Mouse (Mus musculus) midbrain, postnatal 0 days (tissue): ENCODE measurements around the gene Gm14851. TPM values are rescaled to one million over a fixed set of nuclear protein-coding genes. Genes with fewer than 3 reads are reported as not detected.
"Not testable (repeated sequence)": the region's sequence is repeated elsewhere in the genome, so short reads cannot be mapped to it uniquely, and the experiment has no call there.

Experiments used
- ATAC-seq: fragments of 200-750 bp; cut with Nextera tagmentation; 2 replicates; pipeline ENCODE4 v1.8.0; 2017; ENCODE audit warnings: moderate number of reproducible peaks, mild to moderate bottlenecking, moderate TSS enrichment, moderate library complexity; ENCODE audit not compliant: low FRiP score
- DNase-seq: peaks from one replicate; pipeline ENCODE4 v3.0.0-alpha.2; 2015; ENCODE audit warnings: low spot score
- H3K27ac ChIP-seq: fragments of 300-500 bp; sonication (generic); 2 replicates; pipeline ENCODE4 v1.5.1; 2014; ENCODE audit warnings: low read depth, mild to moderate bottlenecking, low read length, mixed read lengths
- H3K27me3 ChIP-seq: fragments of 300-500 bp; sonication (generic); 2 replicates; pipeline ENCODE4 v1.6.1; 2014; ENCODE audit warnings: low read length, control low read depth, mixed read lengths; ENCODE audit not compliant: insufficient read depth
- H3K36me3 ChIP-seq: fragments of 300-500 bp; sonication (generic); 2 replicates; pipeline ENCODE4 v1.6.1; 2014; ENCODE audit warnings: low read length, control low read depth, mixed read lengths; ENCODE audit not compliant: insufficient read depth
- H3K4me1 ChIP-seq: fragments of 300-500 bp; sonication (generic); 2 replicates; pipeline ENCODE4 v1.6.1; 2014; ENCODE audit warnings: mild to moderate bottlenecking, control low read depth, antibody characterized with exemption, low read length, mixed read lengths; ENCODE audit not compliant: insufficient read depth
- H3K4me2 ChIP-seq: fragments of 300-500 bp; sonication (generic); 2 replicates; pipeline ENCODE4 v1.6.1; 2014; ENCODE audit warnings: low read depth, mild to moderate bottlenecking, low read length, mixed read lengths; ENCODE audit not compliant: poor library complexity, severe bottlenecking
- H3K4me3 ChIP-seq: fragments of 300-500 bp; sonication (generic); 2 replicates; pipeline ENCODE4 v1.5.1; 2014; ENCODE audit warnings: low read depth, mild to moderate bottlenecking, low read length, moderate library complexity
- H3K9ac ChIP-seq: fragments of 300-500 bp; sonication (generic); replicated peaks from 2 replicates; pipeline ENCODE4 v1.6.1; 2014; ENCODE audit warnings: mild to moderate bottlenecking, low read length, moderate library complexity, mixed read lengths; ENCODE audit not compliant: poor library complexity, severe bottlenecking
- H3K9me3 ChIP-seq: fragments of 300-500 bp; sonication (generic); 2 replicates; pipeline ENCODE4 v1.6.1; 2016; ENCODE audit warnings: low read length, control low read depth
- CTCF ChIP-seq: IDR thresholded peaks from 2 replicates; pipeline ENCODE4 v1.5.1; 2016; ENCODE audit warnings: antibody characterized with exemption, mild to moderate bottlenecking
- WGBS: fragments of 180-500 bp; shearing (Covaris S2); extraction: QIAGEN DNeasy Blood & Tissue Kit; methylation state at CpG from one replicate; pipeline ENCODE4 v1.1.7; 2014; 5-methylcytosine and 5-hydroxymethylcytosine counted together
- polyA plus RNA-seq: library from polyadenylated mRNA; unstranded; fragments of >200 nt; fragmentation: Nextera tagmentation; extraction: Ambion mirVana; gene quantifications from 2 replicates; pipeline ENCODE4 v1.2.1, GENCODE M21; 2015
- total RNA-seq: library from RNA; depleted of rRNA; stranded (reverse); fragments of >200 nt; gene quantifications from 2 replicates; pipeline ENCODE4 v1.2.3, GENCODE M21; 2014; rRNA removed

Gene Gm14851
- total RNA-seq (not detected in 2 replicates), polyA plus RNA-seq (not detected in 2 replicates)

DNA sequence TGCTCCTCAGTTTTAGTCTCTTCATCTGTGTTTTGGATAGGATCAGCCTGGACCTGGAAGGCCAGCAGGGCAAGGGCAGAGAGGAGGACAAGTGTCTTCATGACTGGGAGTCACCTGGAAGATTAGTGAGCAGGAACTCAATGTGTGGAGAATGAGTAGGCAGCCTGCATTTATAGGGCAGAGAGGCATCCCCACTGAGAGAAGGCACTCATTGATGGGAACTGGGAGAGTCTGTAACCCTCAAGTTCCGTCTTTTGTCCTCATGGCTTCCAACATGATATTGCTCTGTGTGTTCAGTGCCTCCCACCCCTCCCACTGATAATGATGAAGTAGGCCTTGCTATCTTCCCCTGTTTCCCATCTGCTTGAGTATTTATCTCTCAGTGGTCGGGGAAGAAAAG lies at the start of gene Gm14851:
TSS of gene Gm14851 (minus strand) at position 101 of the 400 bp plus-strand sequence.
- not testable (repeated sequence) for H3K27ac ChIP-seq, ATAC-seq, H3K9ac ChIP-seq, H3K27me3 ChIP-seq, H3K4me3 ChIP-seq, DNase-seq, H3K4me2 ChIP-seq, H3K36me3 ChIP-seq, H3K9me3 ChIP-seq, H3K4me1 ChIP-seq
- WGBS = no CpG with 5 or more reads among the region's 2 CpGs

DNA sequence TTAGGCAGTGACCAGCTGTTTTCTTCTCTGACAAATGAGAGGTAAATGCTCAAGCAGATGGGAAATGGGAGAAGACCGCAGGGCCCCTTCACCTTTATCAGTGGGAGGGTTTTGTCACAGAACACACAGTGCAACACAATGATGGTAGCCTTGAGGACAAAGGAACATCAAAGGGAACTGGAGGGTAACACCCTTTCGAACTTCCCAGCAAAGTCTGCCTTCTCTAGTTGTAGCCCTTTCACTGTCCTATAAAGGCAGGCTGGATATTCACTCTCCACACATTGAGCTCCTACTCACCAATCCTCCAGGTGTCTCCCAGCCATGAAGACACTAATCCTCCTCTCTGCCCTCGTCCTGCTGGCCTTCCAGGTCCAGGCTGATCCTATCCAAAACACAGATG lies 38.5 kb upstream of the Gm14851 start, which contains the start of gene Defa30:
TSS of gene Defa30 (plus strand) at position 301 of the 400 bp plus-strand sequence.
- DNase-seq, H3K27ac ChIP-seq, H3K4me2 ChIP-seq, H3K4me3 ChIP-seq, ATAC-seq, H3K4me1 ChIP-seq, H3K9ac ChIP-seq, H3K9me3 ChIP-seq, H3K36me3 ChIP-seq, H3K27me3 ChIP-seq: not testable (repeated sequence)
- WGBS = 54% methylated on average over 3 of the region's 3 CpGs

DNA sequence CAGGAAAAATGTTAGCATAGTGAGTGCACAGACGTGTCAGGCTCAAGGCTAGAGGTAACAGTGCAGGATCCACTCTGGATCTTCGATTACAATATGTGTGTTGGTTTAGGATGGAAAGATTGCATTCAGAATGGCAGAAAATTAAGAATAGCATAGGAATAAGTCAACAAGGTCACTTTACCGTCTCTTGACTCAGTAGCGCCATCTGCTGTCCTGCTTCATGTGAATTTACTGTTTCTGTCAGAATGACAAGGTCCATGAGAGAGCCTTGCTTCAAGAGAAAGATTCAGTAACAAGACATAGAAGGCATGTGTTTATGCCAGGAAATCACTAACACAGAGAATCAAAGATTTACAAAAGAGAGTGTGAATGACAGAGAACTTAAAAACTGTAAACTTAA lies 2.7 kb downstream of the Gm14851 start:
- Histone ChIP-seq H3K27me3 (no peaks in the 10 kb centered on the region), H3K36me3 (no peaks in the 10 kb centered on the region), H3K4me3 (no peak overlapping the region), H3K9me3 (0 out of 2 replicates have a peak, but pooled peaks cover 4% of the 10 kb centered on the region), H3K27ac (no peak overlapping the region), H3K9ac (no peak overlapping the region), H3K4me2 (no peak overlapping the region), H3K4me1 (no peaks in the 10 kb centered on the region)
- no peak for TF ChIP-seq CTCF
- DNase-seq = no peak
- WGBS = 45% methylated on average over 4 of the region's 4 CpGs
- no peak for ATAC-seq

DNA sequence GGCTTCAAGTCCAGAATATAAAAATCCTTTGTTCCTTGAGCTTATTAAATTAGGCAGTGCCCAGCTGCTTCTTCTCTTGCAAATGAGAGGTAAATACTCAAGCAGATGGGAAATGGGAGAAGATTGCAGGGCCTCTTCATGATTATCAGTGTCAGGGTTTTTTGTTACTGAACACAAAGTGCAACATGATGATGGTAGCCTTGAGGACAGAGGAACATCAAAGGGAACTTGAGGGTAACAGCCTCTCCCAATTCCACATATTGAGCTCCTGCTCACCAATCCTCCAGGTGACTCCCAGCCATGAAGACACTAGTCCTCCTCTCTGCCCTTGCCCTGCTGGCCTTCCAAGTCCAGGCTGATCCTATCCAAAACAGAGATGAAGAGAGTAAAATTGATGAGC lies 11.7 kb downstream of the Gm14851 start, which contains the start of gene Defa25:
TSS of gene Defa25 (plus strand) at position 301 of the 400 bp plus-strand sequence.
- ATAC-seq = not testable (repeated sequence)

DNA sequence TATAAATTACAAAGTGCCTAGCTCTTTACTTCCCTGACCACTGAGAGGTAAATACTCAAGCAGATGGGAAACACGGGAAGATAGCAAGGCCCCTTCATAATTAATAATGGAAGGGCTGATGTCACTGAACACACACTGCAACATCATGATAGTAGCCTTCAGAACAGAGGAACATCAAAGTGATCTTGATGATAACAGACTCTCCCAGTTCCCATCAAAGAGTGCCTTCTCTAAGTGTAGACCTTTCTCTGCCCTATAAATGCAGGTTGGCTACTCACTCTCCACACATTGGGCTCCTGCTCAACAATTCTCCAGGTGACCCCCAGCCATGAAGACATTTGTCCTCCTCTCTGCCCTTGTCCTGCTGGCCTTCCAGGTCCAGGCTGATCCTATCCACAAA lies 31.1 kb downstream of the Gm14851 start, which contains the start of gene Defa35:
TSS of gene Defa35 (plus strand) at position 301 of the 400 bp plus-strand sequence.
- not testable (repeated sequence) for H3K36me3 ChIP-seq, H3K4me1 ChIP-seq, H3K27ac ChIP-seq, H3K9me3 ChIP-seq, H3K4me3 ChIP-seq, H3K27me3 ChIP-seq, ATAC-seq, H3K9ac ChIP-seq, DNase-seq, H3K4me2 ChIP-seq
- 82% methylated on average over 1 of the region's 1 CpGs for WGBS

More for the DNA sequence above, 11.7 kb downstream of the Gm14851 start, which contains the start of gene Defa25:
- DNase-seq, H3K9ac ChIP-seq, H3K9me3 ChIP-seq, H3K4me1 ChIP-seq, H3K4me2 ChIP-seq, H3K27ac ChIP-seq, H3K27me3 ChIP-seq, H3K4me3 ChIP-seq, H3K36me3 ChIP-seq: not testable (repeated sequence)

DNA sequence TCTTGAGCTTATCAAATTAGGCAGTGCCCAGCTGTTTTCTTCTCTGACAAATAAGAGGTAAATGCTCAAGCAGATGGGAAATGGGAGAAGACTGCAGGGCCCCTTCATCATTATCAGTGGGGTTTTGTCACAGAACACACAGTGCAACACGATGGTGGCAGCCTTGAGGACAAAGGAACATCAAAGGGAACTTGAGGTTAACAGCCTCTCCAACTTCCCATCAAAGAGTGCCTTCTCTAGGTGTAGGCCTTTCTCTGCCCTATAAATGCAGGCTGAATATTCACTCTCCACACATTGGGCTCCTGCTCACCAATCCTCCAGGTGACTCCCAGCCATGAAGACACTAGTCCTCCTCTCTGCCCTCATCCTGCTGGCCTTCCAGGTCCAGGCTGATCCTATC lies 41.1 kb downstream of the Gm14851 start, which contains the start of gene Defa23:
TSS of gene Defa23 (plus strand) at position 301 of the 400 bp plus-strand sequence.
- H3K27me3 ChIP-seq, H3K9me3 ChIP-seq, H3K4me1 ChIP-seq, H3K36me3 ChIP-seq, ATAC-seq, H3K9ac ChIP-seq, H3K4me3 ChIP-seq, H3K4me2 ChIP-seq, H3K27ac ChIP-seq, DNase-seq: not testable (repeated sequence)
- WGBS = no CpG with 5 or more reads among the region's 1 CpGs

Other genes with a start within 250 kb of the Gm14851 start
- not detected in 2 replicates for gene Defb33, start 203.4 kb downstream of the Gm14851 start, total RNA-seq
- gene Defb33, start 203.4 kb downstream of the Gm14851 start, polyA plus RNA-seq = not detected in 2 replicates
- not detected in 2 replicates for gene Gm15056, start 193.4 kb downstream of the Gm14851 start, total RNA-seq
- not detected in 2 replicates for gene Gm15056, start 193.4 kb downstream of the Gm14851 start, polyA plus RNA-seq
- not detected in 2 replicates for gene Gm6040, start 174.0 kb downstream of the Gm14851 start, total RNA-seq
- not detected in 2 replicates for gene Gm6040, start 174.0 kb downstream of the Gm14851 start, polyA plus RNA-seq
- not detected in 2 replicates for gene AY761185, start 151.3 kb downstream of the Gm14851 start, total RNA-seq
- gene AY761185, start 151.3 kb downstream of the Gm14851 start, polyA plus RNA-seq = not detected in 2 replicates
- not detected in 2 replicates for gene Defa21, start 70.5 kb downstream of the Gm14851 start, total RNA-seq
- gene Defa21, start 70.5 kb downstream of the Gm14851 start, polyA plus RNA-seq = not detected in 2 replicates
- gene Defa23, start 41.0 kb downstream of the Gm14851 start, total RNA-seq = not detected in 2 replicates
- gene Defa23, start 41.0 kb downstream of the Gm14851 start, polyA plus RNA-seq = not detected in 2 replicates
- not detected in 2 replicates for gene Defa35, start 31.0 kb downstream of the Gm14851 start, total RNA-seq
- not detected in 2 replicates for gene Defa35, start 31.0 kb downstream of the Gm14851 start, polyA plus RNA-seq
- gene Defa25, start 11.6 kb downstream of the Gm14851 start, total RNA-seq = not detected in 2 replicates
- gene Defa25, start 11.6 kb downstream of the Gm14851 start, polyA plus RNA-seq = not detected in 2 replicates
- not detected in 2 replicates for gene Defa30, start 38.6 kb upstream of the Gm14851 start, total RNA-seq
- not detected in 2 replicates for gene Defa30, start 38.6 kb upstream of the Gm14851 start, polyA plus RNA-seq
- not detected in 2 replicates for gene Defa22, start 66.2 kb upstream of the Gm14851 start, total RNA-seq
- gene Defa22, start 66.2 kb upstream of the Gm14851 start, polyA plus RNA-seq = not detected in 2 replicates
- gene Defa31, start 95.6 kb upstream of the Gm14851 start, total RNA-seq = not detected in 2 replicates
- gene Defa31, start 95.6 kb upstream of the Gm14851 start, polyA plus RNA-seq = not detected in 2 replicates
- not detected in 2 replicates for gene Gm15293, start 105.5 kb upstream of the Gm14851 start, total RNA-seq
- not detected in 2 replicates for gene Gm15293, start 105.5 kb upstream of the Gm14851 start, polyA plus RNA-seq
- gene Gm15292, start 153.7 kb upstream of the Gm14851 start, total RNA-seq = not detected in 2 replicates
- not detected in 2 replicates for gene Gm15292, start 153.7 kb upstream of the Gm14851 start, polyA plus RNA-seq
- gene Defa27, start 219.5 kb upstream of the Gm14851 start, total RNA-seq = not detected in 2 replicates
- gene Defa27, start 219.5 kb upstream of the Gm14851 start, polyA plus RNA-seq = not detected in 2 replicates
- not detected in 2 replicates for gene Defa29, start 231.0 kb upstream of the Gm14851 start, total RNA-seq
- gene Defa29, start 231.0 kb upstream of the Gm14851 start, polyA plus RNA-seq = not detected in 2 replicates